Comparison of ENCODE assay signal across 8 mouse cellular contexts in genomic region chr7:35215225-35215624, GRCm38 (mm10). TPM values are rescaled to one million over a fixed set of nuclear protein-coding genes. Genes with fewer than 3 reads are reported as not detected.
DNase-seq lines count a peak whose midpoint lies in the region; ATAC-seq lines count a peak whose summit lies in the region.

Gene Lrp3 (minus strand): TSS chr7:35215498.

- H3K4me1 ChIP-seq in limb, embryonic 11.5 days (ENCODE audit: control insufficient read depth, insufficient read depth, low read length), result peaks cover 6% of the 10 kb centered on the region; the same call in 1 of the 2 replicates
- peaks cover 15% of the 10 kb centered on the region for H3K4me1 ChIP-seq in midbrain, embryonic 14.5 days (ENCODE audit: control insufficient read depth, insufficient read depth, low read length)
- H3K4me1 ChIP-seq in stomach, embryonic 16.5 days (ENCODE audit: control insufficient read depth, insufficient read depth, low read length), result peaks cover 4% of the 10 kb centered on the region; the same call in 1 of the 2 replicates

- DNase-seq in adrenal gland, postnatal 4 days (ENCODE audit: low spot score in 2 of 2), result peak; percentile 56 to 57
- DNase-seq in embryo, embryonic 11.5 days (ENCODE audit: low read depth, low spot score), result peak; percentile 57
- DNase-seq in heart, adult 11 months, result peak; percentile 97
- peak; percentile 90 for DNase-seq in kidney, adult 18-20 months
- DNase-seq in limb, embryonic 11.5 days (ENCODE audit: low spot score), result peak; percentile 77
- peak; percentile 92 for DNase-seq in midbrain, embryonic 14.5 days
- no peak for DNase-seq in thymus, postnatal 14 days

- peak within 1 kb of the TSS; percentile 83 for H3K4me2 ChIP-seq in limb, embryonic 11.5 days (ENCODE audit: low read depth, severe bottlenecking)
- peak within 1 kb of the TSS; percentile 72 for H3K4me2 ChIP-seq in midbrain, embryonic 14.5 days (ENCODE audit: low read length)
- H3K4me2 ChIP-seq in stomach, embryonic 16.5 days (ENCODE audit: low read depth, low read length), result peak within 1 kb of the TSS; percentile 84

- peak; percentile 86 for ATAC-seq in limb, embryonic 11.5 days (ENCODE audit: insufficient number of reproducible peaks, low FRiP score, low TSS enrichment, low read depth)
- ATAC-seq in midbrain, embryonic 14.5 days (ENCODE audit: low FRiP score, low TSS enrichment), result peak; percentile 89
- peak; percentile 93 for ATAC-seq in stomach, embryonic 16.5 days (ENCODE audit: insufficient read depth, low FRiP score)

- H3K27me3 ChIP-seq in limb, embryonic 11.5 days (ENCODE audit: control insufficient read depth, insufficient read depth, low read length), result no peaks in the 10 kb centered on the region
- H3K27me3 ChIP-seq in midbrain, embryonic 14.5 days (ENCODE audit: control insufficient read depth, insufficient read depth, low read length), result no peaks in the 10 kb centered on the region
- no peaks in the 10 kb centered on the region for H3K27me3 ChIP-seq in stomach, embryonic 16.5 days (ENCODE audit: control insufficient read depth, insufficient read depth, low read length)

- peaks cover 3% of the 10 kb centered on the region; the same call in 1 of the 2 replicates for H3K36me3 ChIP-seq in limb, embryonic 11.5 days (ENCODE audit: control insufficient read depth, insufficient read depth, low read length)
- peaks cover 30% of the 10 kb centered on the region for H3K36me3 ChIP-seq in midbrain, embryonic 14.5 days (ENCODE audit: control insufficient read depth, insufficient read depth, low read length)
- H3K36me3 ChIP-seq in stomach, embryonic 16.5 days (ENCODE audit: control insufficient read depth, insufficient read depth, low read length), result no peaks in the 10 kb centered on the region

- WGBS in limb, embryonic 11.5 days, result under 1% methylated on average over 42 of the region's 53 CpGs
- WGBS in midbrain, embryonic 14.5 days, result under 1% methylated on average over 53 of the region's 53 CpGs
- WGBS in stomach, embryonic 16.5 days, result under 1% methylated on average over 51 of the region's 53 CpGs

- H3K4me3 ChIP-seq in limb, embryonic 11.5 days (ENCODE audit: low read depth, low read length), result peak within 1 kb of the TSS; percentile 64
- peak within 1 kb of the TSS; percentile 82 for H3K4me3 ChIP-seq in midbrain, embryonic 14.5 days (replicated peaks; ENCODE audit: low read depth, low read length)
- H3K4me3 ChIP-seq in stomach, embryonic 16.5 days (replicated peaks; ENCODE audit: low read length), result peak within 1 kb of the TSS; percentile 70

- no peaks in the 10 kb centered on the region for H3K9me3 ChIP-seq in limb, embryonic 11.5 days (ENCODE audit: control insufficient read depth, low read length)
- no peaks in the 10 kb centered on the region for H3K9me3 ChIP-seq in midbrain, embryonic 14.5 days (ENCODE audit: control insufficient read depth, low read length)
- no peaks in the 10 kb centered on the region for H3K9me3 ChIP-seq in stomach, embryonic 16.5 days (replicated peaks; ENCODE audit: control insufficient read depth, low read length)

- H3K9ac ChIP-seq in limb, embryonic 11.5 days (ENCODE audit: low read length), result peak within 1 kb of the TSS; percentile 86
- H3K9ac ChIP-seq in midbrain, embryonic 14.5 days (replicated peaks; ENCODE audit: low read length), result peak within 1 kb of the TSS; percentile 98
- H3K9ac ChIP-seq in stomach, embryonic 16.5 days (ENCODE audit: low read length), result peak within 1 kb of the TSS; percentile 83

- H3K27ac ChIP-seq in limb, embryonic 11.5 days (replicated peaks; ENCODE audit: low read depth, low read length), result peak within 1 kb of the TSS; percentile 42; the same call in 1 of the 2 replicates
- peak within 1 kb of the TSS; percentile 94 for H3K27ac ChIP-seq in midbrain, embryonic 14.5 days (replicated peaks; ENCODE audit: low read depth, low read length)
- no peak within 1 kb of the TSS for H3K27ac ChIP-seq in stomach, embryonic 16.5 days (ENCODE audit: low read length)

RNA-seq across cellular contexts. Expression of gene Lrp3, which starts in this region (rescaled TPM):
- total RNA-seq in adrenal gland, postnatal 4 days (2021), result 10 to 100 TPM; 22.0 to 23.4 TPM
- 8.2 and 9.8 TPM in 2 replicates for polyA plus RNA-seq in limb, embryonic 11.5 days (2014; fragmentation: Nextera tagmentation; extraction: Ambion mirVana)
- 33.3 and 35.8 TPM in 2 replicates for polyA plus RNA-seq in midbrain, embryonic 14.5 days (2014; fragmentation: Nextera tagmentation; extraction: Ambion mirVana)
- polyA plus RNA-seq in stomach, embryonic 16.5 days (2015; fragmentation: Nextera tagmentation; extraction: Ambion mirVana), result 4.9 and 5.5 TPM in 2 replicates
